Mouse (Mus musculus): ENCODE results near the gene Ptov1.

DNA sequence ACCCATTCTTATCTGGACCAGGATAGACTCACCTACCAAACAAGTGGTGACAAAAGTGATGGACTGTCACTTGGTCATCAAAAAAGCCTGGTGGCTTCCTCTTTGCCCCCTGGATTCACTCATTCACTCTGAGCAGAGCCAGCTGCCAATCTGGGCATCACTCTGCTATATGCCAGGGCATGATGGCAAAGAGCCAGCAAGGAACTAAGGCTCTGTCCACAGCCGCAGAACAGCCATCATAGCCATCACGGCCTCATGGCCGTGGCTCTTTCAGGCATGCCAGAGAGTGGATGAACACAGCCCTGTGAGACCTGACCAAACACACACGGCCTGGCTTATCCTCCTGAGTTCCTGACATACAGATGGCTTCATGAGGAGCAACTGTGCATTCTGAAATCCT lies 21.1 kb upstream of the Ptov1 start:
- TF ChIP-seq CTCF (IDR thresholded peaks at IDR 0.05) (no peak), EP300 (IDR thresholded peaks at IDR 0.05; ENCODE audit: insufficient read depth, low read depth, low read length) (no peak), POLR2A (IDR thresholded peaks at IDR 0.05; ENCODE audit: insufficient read depth, low read depth, low read length) (no peak)

All from heart, adult 2 months (tissue).